8 mouse cellular contexts compared by ENCODE assay signal in genomic region chr6:81975971-81976621, GRCm38 (mm10). TPM values are rescaled to one million over a fixed set of nuclear protein-coding genes. Genes with fewer than 3 reads are reported as not detected.
DNase-seq lines count a peak whose midpoint lies in the region; ATAC-seq lines count a peak whose summit lies in the region.

No protein-coding gene starts in this region.

- no peak overlapping the region for H3K4me3 ChIP-seq in lung, embryonic 16.5 days (ENCODE audit: low read length)

- no peaks in the 10 kb centered on the region for H3K4me1 ChIP-seq in lung, embryonic 16.5 days (replicated peaks; ENCODE audit: control insufficient read depth, insufficient read depth, low read length)

- no peaks in the 10 kb centered on the region for H3K9me3 ChIP-seq in lung, embryonic 16.5 days (ENCODE audit: control insufficient read depth, low read length)

- peak; percentile 78 for DNase-seq in CD4-positive, CD25-positive, alpha-beta regulatory T cell, adult 2 months (ENCODE audit: low read depth, low spot score)
- peak; percentile 45 for DNase-seq in adrenal gland, adult 8-10 months
- DNase-seq in fibroblast of lung, adult 2 months (ENCODE audit: low read depth): peak; percentile 31
- DNase-seq in heart, postnatal 4 days: peak; percentile 84
- peak; percentile 79 for DNase-seq in layer of hippocampus, adult 11-12 months (ENCODE audit: low spot score)
- DNase-seq in retina, adult 2 months (ENCODE audit: low read depth, low spot score): peak; percentile 44
- peak; percentile 71 for DNase-seq in thymus, postnatal 14 days

- H3K4me2 ChIP-seq in lung, embryonic 16.5 days (ENCODE audit: low read depth, low read length): no peak overlapping the region

- no peaks in the 10 kb centered on the region for H3K36me3 ChIP-seq in lung, embryonic 16.5 days (ENCODE audit: control insufficient read depth, insufficient read depth, low read length)

- H3K27ac ChIP-seq in lung, embryonic 16.5 days (ENCODE audit: low read length): no peak overlapping the region

- no peaks in the 10 kb centered on the region for H3K27me3 ChIP-seq in lung, embryonic 16.5 days (ENCODE audit: control insufficient read depth, insufficient read depth, low read depth, low read length)

- H3K9ac ChIP-seq in lung, embryonic 16.5 days (ENCODE audit: low read length): no peak overlapping the region

- peak; percentile 71; the same call in 1 of the 2 replicates for ATAC-seq in lung, embryonic 16.5 days (ENCODE audit: low read depth)

- 30% methylated on average over 7 of the region's 7 CpGs for WGBS in lung, embryonic 16.5 days

RNA-seq across cellular contexts. Expression of gene Mrpl19, which starts 10.3 kb away (rescaled TPM):
- 10 to 100 TPM; 36.9 to 39.0 (median 39.0) TPM for total RNA-seq in adrenal gland, adult 8-10 months (2022)
- 10 to 100 TPM; 42.7 to 45.2 TPM for total RNA-seq in heart, postnatal 4 days (2021)
- 32.4 and 44.3 TPM in 2 replicates for polyA plus RNA-seq in lung, embryonic 16.5 days (2015; fragmentation: Nextera tagmentation; extraction: Ambion mirVana)

RNA-seq across cellular contexts. Expression of gene Gcfc2, which starts 52.6 kb away (rescaled TPM):
- total RNA-seq in adrenal gland, adult 8-10 months (2022): 10 to 100 TPM in 2 of 4 experiments, 1 to 10 TPM in 2; 6.5 to 22.9 (median 14.0) TPM
- total RNA-seq in heart, postnatal 4 days (2021): 1 to 10 TPM; 5.3 to 7.4 TPM
- polyA plus RNA-seq in lung, embryonic 16.5 days (2015; fragmentation: Nextera tagmentation; extraction: Ambion mirVana): 7.5 and 8.6 TPM in 2 replicates

Comparison
In these comparisons a context has a peak if more than half of its experiments do, and no peak if none do; other contexts are left out.
1. DNase-seq: peak in every context shown above with its lines; median percentile 84 in heart, postnatal 4 days; 79 in layer of hippocampus, adult 11-12 months; 78 in CD4-positive, CD25-positive, alpha-beta regulatory T cell, adult 2 months; 71 in thymus, postnatal 14 days; 45 in adrenal gland, adult 8-10 months; 44 in retina, adult 2 months; 31 in fibroblast of lung, adult 2 months.